Mouse (Mus musculus): Measurements from ENCODE around the gene Cdkl5. TPM values are rescaled to one million over a fixed set of nuclear protein-coding genes. Genes with fewer than 3 reads are reported as not detected.
"Not testable (repeated sequence)": the region's sequence is repeated elsewhere in the genome, so short reads cannot be mapped to it uniquely, and the experiment has no call there.

Gene Cdkl5
- polyA plus RNA-seq, 1 experiment from 2014 or later, result 2.0 TPM

DNA sequence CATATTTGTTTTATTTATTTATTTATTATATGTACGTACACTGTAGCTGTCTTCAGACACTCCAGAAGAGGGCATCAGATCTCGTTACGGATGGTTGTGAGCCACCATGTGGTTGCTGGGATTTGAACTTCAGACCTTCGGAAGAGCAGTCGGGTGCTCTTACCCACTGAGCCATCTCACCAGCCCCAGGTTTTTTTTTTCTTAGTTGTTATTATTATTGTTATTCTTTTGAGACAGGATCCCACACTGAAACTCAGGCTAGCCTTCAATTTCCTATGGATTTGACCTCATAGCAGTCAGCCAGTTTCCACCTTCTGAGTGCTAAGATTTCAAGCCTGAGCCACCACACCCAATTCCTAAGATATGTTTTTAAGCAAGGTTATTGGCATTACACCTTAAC is 224.9 kb downstream of the Cdkl5 start:
- H3K4me2 ChIP-seq (replicated peaks); H3K4me3 ChIP-seq (replicated peaks); H3K36me3 ChIP-seq; H3K9me3 ChIP-seq; H3K4me1 ChIP-seq (replicated peaks); H3K27ac ChIP-seq; ATAC-seq; H3K27me3 ChIP-seq (replicated peaks); H3K9ac ChIP-seq: not testable (repeated sequence)
- WGBS, result 86% methylated on average over 5 of the region's 5 CpGs

DNA sequence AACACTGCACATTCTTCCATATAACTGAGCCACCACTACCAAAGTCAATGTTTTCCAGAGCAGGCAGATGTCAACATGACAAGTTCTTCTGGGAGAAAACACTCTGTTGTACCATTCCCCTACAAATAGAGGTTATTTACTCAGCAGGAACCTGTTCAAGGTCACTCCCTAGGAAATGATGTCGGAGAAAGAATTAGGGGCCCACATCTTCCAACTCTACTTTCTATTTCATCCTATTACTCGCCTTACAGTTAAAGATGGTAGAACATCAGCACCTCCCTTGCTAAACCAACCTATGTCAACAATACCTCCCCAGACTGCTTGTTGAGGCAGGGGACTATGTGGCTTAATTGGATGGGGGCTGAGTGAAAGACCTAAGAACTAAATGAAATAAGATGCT is 226.8 kb downstream of the Cdkl5 start, which contains the start of gene Rs1:
TSS of gene Rs1 (plus strand) at position 301 of the 400 bp plus-strand sequence.
- Histone ChIP-seq H3K9me3 (no peaks in the 10 kb centered on the region), H3K4me2 (replicated peaks) (peak within 1 kb of the TSS; percentile 47), H3K4me1 (replicated peaks) (no peaks in the 10 kb centered on the region), H3K36me3 (no peaks in the 10 kb centered on the region), H3K27me3 (replicated peaks) (no peaks in the 10 kb centered on the region), H3K9ac (no peak within 1 kb of the TSS), H3K27ac (no peak within 1 kb of the TSS), H3K4me3 (replicated peaks) (0 out of 2 replicates have a peak within 1 kb of the TSS, but pooled peaks have one; percentile 35)
- WGBS, result 79% methylated on average over 2 of the region's 2 CpGs
- no peak for ATAC-seq

DNA sequence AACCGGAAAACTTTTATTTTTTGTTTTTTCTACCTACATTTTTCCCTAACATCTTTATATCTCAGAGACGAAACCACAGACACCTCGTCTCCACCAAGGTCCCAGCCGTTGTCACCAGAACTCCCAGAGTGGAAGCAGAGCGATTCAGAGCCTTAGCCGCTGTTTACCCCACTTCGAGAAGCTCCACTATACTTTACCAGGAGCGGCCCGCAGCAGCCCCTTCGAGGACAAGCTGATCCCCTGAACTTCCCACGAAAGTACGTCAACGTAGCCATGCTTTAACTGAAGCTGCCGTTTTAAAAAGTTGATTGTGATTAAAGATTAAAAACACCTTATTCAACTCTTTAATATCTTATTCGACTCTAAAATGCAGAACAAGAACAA is 228.3 kb downstream of the Cdkl5 start:
- Histone ChIP-seq H3K9me3 (no peaks in the 10 kb centered on the region), H3K9ac (no peak overlapping the region), H3K27me3 (replicated peaks) (no peaks in the 10 kb centered on the region), H3K4me1 (replicated peaks) (no peaks in the 10 kb centered on the region), H3K4me2 (replicated peaks) (peak overlapping the region; percentile 47; the same call in 1 of the 2 replicates), H3K4me3 (replicated peaks) (peak overlapping the region; percentile 35), H3K36me3 (no peaks in the 10 kb centered on the region), H3K27ac (no peak overlapping the region)
- ATAC-seq, result peak; percentile 92
- WGBS, result 22% methylated on average over 15 of the region's 15 CpGs

DNA sequence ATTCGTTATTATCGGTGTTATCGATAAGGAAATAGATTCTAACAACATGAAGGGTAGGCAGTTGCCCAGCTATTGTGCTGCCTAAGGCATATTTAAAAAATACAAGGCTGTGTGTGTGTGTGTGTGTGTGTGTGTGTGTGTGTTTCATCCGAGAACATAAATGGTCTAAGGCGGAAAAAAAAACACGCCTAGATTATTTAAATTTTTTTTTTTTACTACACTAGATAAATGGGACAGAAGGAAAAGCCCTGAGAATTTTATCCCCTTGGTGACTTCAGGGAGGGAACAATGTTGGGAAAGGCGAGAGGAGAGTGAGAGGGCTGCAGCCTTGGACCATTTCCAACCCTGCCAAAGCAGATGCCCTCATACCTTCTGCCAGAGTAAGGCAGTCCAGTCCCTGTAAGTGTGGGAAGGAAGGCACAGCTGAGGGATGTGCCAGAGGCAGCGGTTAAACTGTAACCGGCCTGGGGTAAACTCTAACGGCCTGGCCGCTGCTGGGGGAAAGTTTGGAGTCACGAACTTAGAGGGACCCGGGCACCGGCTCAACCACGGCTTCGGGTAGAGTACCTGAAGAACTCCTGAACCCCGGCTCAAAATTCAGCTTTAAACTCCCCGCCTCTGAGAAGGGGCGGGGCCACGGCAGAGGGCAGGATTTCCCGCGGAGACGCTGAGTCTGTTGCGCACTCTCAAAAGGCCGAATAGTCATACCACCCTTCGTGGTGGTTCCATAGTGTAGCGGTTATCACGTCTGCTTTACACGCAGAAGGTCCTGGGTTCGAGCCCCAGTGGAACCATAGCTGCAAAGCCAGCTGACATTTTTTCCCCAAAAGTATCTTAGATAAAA is 228.9 kb downstream of the Cdkl5 start:
- Histone ChIP-seq H3K27ac (no peak overlapping the region), H3K36me3 (no peaks in the 10 kb centered on the region), H3K4me2 (replicated peaks) (peak overlapping the region; percentile 48), H3K4me1 (replicated peaks) (no peaks in the 10 kb centered on the region), H3K9ac (0 out of 2 replicates have a peak overlapping the region, but pooled peaks have one; percentile 23), H3K4me3 (replicated peaks) (peak overlapping the region; percentile 44), H3K9me3 (no peaks in the 10 kb centered on the region), H3K27me3 (replicated peaks) (no peaks in the 10 kb centered on the region)
- 29% methylated on average over 30 of the region's 30 CpGs for WGBS
- ATAC-seq, result peak; percentile 98

DNA sequence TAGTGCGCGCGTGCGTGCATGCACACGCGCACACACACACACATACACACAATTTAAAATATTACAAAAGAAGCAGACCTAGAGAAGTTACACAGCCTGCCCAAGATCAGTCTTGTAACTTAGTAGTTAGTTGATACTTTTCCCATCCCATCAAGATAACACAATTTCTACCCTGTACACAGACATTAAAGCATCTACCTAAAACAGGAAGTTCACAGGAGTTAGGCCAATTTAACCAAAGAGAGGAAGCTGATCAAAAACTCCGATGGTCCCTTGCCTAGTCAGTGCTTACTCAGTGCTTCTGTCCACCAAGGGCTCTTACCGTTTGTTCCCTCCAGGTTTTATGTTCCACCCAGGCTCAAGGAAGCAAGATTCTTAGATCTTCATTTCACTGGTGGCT is 243.7 kb downstream of the Cdkl5 start:
- WGBS, result 94% methylated on average over 8 of the region's 8 CpGs
- no peaks in the 10 kb centered on the region for H3K36me3 ChIP-seq
- no peak overlapping the region for H3K27ac ChIP-seq
- H3K4me1 ChIP-seq (replicated peaks), result no peaks in the 10 kb centered on the region
- no peak overlapping the region for H3K4me2 ChIP-seq (replicated peaks)
- no peak overlapping the region for H3K4me3 ChIP-seq (replicated peaks)
- no peaks in the 10 kb centered on the region for H3K27me3 ChIP-seq (replicated peaks)
- H3K9me3 ChIP-seq, result no peaks in the 10 kb centered on the region
- no peak overlapping the region for H3K9ac ChIP-seq
- ATAC-seq, result no peak

DNA sequence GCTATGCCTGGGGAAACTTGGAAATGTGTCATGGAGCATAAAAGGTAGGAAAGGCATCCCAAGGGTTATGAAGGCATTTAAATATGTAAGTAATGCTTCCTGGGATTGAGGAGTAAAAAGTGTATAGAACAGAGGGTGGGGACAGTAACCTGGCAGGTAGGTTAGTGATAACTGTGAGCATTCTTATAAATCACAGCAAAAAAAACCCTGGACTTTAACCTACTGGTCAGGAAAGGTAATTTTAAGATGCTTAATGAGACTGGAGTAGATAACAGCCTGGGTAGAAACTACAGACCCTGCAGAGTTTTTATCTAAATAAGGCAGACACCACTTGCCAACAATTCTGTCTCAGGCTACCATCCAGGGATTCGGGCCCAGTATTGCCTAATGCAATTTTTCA is 245.9 kb downstream of the Cdkl5 start:
- WGBS, result 58% methylated on average over 1 of the region's 1 CpGs
- ATAC-seq, result peak; percentile 51; the same call in 1 of the 2 replicates
- H3K36me3 ChIP-seq, result no peaks in the 10 kb centered on the region
- H3K27ac ChIP-seq, result no peak overlapping the region
- no peaks in the 10 kb centered on the region for H3K9me3 ChIP-seq
- H3K27me3 ChIP-seq (replicated peaks), result no peaks in the 10 kb centered on the region
- no peak overlapping the region for H3K4me2 ChIP-seq (replicated peaks)
- H3K9ac ChIP-seq, result no peak overlapping the region
- H3K4me1 ChIP-seq (replicated peaks), result no peaks in the 10 kb centered on the region
- H3K4me3 ChIP-seq (replicated peaks), result no peak overlapping the region

DNA sequence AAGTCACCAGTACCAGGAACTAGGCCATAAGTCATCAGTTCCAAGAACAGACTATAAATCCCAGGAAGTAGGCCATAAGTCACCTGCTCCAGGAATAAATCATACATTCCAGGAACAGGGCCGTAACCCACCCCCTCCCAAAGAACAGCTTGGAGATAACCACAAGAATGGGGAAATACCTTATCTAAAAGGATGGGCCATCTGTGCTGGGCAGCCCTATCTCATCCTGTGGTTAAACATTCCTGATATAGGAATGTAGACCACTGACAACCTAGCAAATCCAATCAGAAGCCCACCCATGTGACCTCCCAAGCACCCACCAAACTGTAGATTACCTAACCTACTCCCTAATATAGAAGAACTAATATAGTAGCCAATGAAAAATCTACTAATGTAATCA is 249.1 kb downstream of the Cdkl5 start:
- no peak for ATAC-seq
- 80% methylated on average over 1 of the region's 1 CpGs for WGBS
- no peaks in the 10 kb centered on the region for H3K36me3 ChIP-seq

DNA sequence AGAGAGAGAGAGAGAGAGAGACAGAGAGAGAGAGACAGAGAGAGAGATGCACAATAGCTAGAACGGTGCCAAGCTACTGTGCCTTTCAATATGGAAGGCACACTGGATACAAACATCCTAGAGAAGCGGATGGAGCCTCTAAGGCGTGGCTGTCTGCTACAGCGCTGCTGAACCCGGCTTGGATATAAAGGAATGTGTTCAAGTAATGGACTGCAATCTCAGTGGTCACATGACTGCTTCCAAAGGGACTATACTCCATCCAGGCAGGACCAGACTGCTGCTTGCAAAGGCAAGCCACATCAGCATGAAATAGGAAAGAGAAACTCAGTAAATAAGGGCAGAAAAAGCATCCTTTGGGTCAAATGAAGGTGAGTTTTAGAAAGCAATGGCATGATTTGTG is 258.9 kb downstream of the Cdkl5 start, which contains the start of gene Ppef1:
TSS of gene Ppef1 (minus strand) at position 116 of the 400 bp plus-strand sequence.
- Histone ChIP-seq H3K4me3 (replicated peaks) (no peak within 1 kb of the TSS), H3K4me1 (replicated peaks) (no peaks in the 10 kb centered on the region), H3K27ac (no peak within 1 kb of the TSS), H3K36me3 (no peaks in the 10 kb centered on the region), H3K27me3 (replicated peaks) (no peaks in the 10 kb centered on the region), H3K9ac (no peak within 1 kb of the TSS), H3K4me2 (replicated peaks) (no peak within 1 kb of the TSS), H3K9me3 (no peaks in the 10 kb centered on the region)
- 69% methylated on average over 5 of the region's 5 CpGs for WGBS
- no peak for ATAC-seq

More for the DNA sequence above, 249.1 kb downstream of the Cdkl5 start:
- Histone ChIP-seq H3K9ac (no peak overlapping the region), H3K27me3 (replicated peaks) (no peaks in the 10 kb centered on the region), H3K27ac (no peak overlapping the region), H3K4me2 (replicated peaks) (no peak overlapping the region), H3K4me1 (replicated peaks) (no peaks in the 10 kb centered on the region), H3K4me3 (replicated peaks) (no peak overlapping the region), H3K9me3 (no peaks in the 10 kb centered on the region)

Other genes with a start within 250 kb of the Cdkl5 start
- 0.04 TPM in 1 of 2 replicates, not detected in the other for gene Rs1, start 226.7 kb downstream of the Cdkl5 start, polyA plus RNA-seq (2015; fragmentation: Nextera tagmentation; extraction: Ambion mirVana)
- gene Gja6, start 87.7 kb downstream of the Cdkl5 start, polyA plus RNA-seq (2015; fragmentation: Nextera tagmentation; extraction: Ambion mirVana), result 0.20 and 0.21 TPM in 2 replicates
- gene Scml2, start 122.5 kb upstream of the Cdkl5 start, polyA plus RNA-seq (2015; fragmentation: Nextera tagmentation; extraction: Ambion mirVana), result 2.1 and 2.6 TPM in 2 replicates

All from intestine, embryonic 15.5 days (tissue).